Mouse (Mus musculus) E14TG2a.4 (cell line): ENCODE data around the gene B4galnt3.

Experiments used
- CTCF ChIP-seq: conservative IDR thresholded peaks from 2 replicates; pipeline ENCODE4 v1.5.1; 2014; ENCODE audit warnings: low read length
- NANOG ChIP-seq: IDR thresholded peaks from 2 replicates; pipeline ENCODE4 v1.6.1; 2014; ENCODE audit warnings: borderline replicate concordance, low read length, mixed read lengths

- no peak for TF ChIP-seq CTCF
- no peak for TF ChIP-seq NANOG
Measured at GRCm38 (mm10) chr6:120193793-120194192, 100.6 kb downstream of the B4galnt3 start.
